Mouse (Mus musculus): ENCODE data around the gene Gm14525. TPM values are rescaled to one million over a fixed set of nuclear protein-coding genes. Genes with fewer than 3 reads are reported as not detected.
"Not testable (repeated sequence)": the region's sequence is repeated elsewhere in the genome, so short reads cannot be mapped to it uniquely, and the experiment has no call there.

The Gm14525 gene
- not detected in 2 replicates for polyA plus RNA-seq (2012; ENCODE audit: insufficient read depth, insufficient read length, missing spikeins)

GRCm38 (mm10) chrX:26702538-26702937 is at the start of gene Gm14525:
Gm14525 (minus strand) TSS chrX:26702638.
- not testable (repeated sequence) for H3K4me1 ChIP-seq (ENCODE audit: control insufficient read depth, insufficient read depth, insufficient read length, low read length); H3K4me3 ChIP-seq (ENCODE audit: insufficient read depth, low read depth, low read length); H3K27ac ChIP-seq (replicated peaks; ENCODE audit: low read depth, low read length)

Other genes with a start within 250 kb of the Gm14525 start
- not detected in 2 replicates for gene Slx, start 157.1 kb downstream of the Gm14525 start, polyA plus RNA-seq (2012; ENCODE audit: insufficient read depth, insufficient read length, missing spikeins)
- not detected in 2 replicates for gene Gm6121, start 233.1 kb upstream of the Gm14525 start, polyA plus RNA-seq (2012; ENCODE audit: insufficient read depth, insufficient read length, missing spikeins)